Mouse (Mus musculus): ENCODE data around the gene Chn2. TPM values are rescaled to one million over a fixed set of nuclear protein-coding genes. Genes with fewer than 3 reads are reported as not detected.

Chn2 gene
- polyA plus RNA-seq, 1 experiment from 2014 or later, result 16.8 TPM

DNA sequence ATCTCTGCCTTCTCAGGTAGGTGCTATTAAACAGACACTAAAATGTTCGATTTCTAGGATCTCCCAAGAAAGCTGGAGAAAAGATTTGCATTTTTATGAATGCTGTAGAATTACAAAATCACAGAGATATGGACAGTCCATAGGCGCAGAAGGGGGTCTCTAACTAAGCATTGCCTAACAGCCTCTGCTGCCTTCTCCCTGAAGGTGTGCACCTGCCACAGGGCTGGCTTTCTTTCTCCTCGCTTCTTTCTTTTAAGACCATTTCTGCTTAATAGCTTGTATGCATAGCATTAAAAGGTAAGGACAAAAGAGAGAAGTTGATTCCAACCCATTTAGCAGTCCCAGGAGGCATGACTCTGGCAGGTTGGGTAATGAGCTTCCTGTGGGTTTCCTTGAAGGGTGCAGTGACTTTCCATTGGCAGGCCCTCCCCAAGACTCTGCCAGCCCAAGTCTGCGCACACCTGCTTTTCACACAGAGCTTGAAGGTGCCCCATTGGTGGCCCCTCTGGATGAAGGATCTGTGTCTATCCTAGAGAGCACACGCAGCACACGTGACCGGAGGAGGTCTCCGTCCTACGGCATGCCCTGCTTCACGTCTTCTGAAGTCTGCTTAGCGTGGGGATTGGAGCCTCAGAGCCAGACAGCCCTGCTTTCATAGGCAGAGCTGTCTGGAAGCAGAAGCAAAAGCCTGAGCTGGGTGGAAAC, 87.8 kb downstream of the Chn2 start:
- Histone ChIP-seq H3K27ac (no peak overlapping the region), H3K36me3 (ENCODE audit: inconsistent target) (no peaks in the 10 kb centered on the region), H3K4me3 (ENCODE audit: inconsistent target) (no peak overlapping the region), H3K79me2 (ENCODE audit: inconsistent target) (no peaks in the 10 kb centered on the region)
- 39% methylated on average over 11 of the region's 11 CpGs for WGBS (ENCODE audit: missing documents)

DNA sequence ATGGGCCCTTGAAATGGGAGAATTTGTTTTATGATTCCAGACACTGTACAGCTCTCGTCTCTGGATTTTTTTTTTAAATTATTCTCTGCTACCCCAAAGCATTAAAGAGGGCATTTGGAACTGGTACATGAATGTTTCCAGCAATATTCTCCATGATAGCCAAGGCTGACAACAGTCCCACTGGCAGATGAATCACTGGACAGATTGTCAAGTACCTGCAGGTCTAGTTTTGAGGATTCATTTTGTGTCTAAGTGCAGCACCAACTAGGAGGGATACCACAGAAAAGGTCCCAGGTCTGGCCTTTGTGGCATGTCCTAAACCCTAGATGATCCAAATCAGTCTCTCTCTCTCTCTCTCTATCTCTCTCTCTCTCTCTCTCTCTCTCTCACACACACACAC, 89.3 kb downstream of the Chn2 start:
- WGBS (ENCODE audit: missing documents), result 89% methylated on average over 1 of the region's 1 CpGs
- H3K36me3 ChIP-seq (ENCODE audit: inconsistent target), result no peaks in the 10 kb centered on the region
- no peak overlapping the region for H3K27ac ChIP-seq
- no peaks in the 10 kb centered on the region for H3K79me2 ChIP-seq (ENCODE audit: inconsistent target)
- H3K4me3 ChIP-seq (ENCODE audit: inconsistent target), result no peak overlapping the region

DNA sequence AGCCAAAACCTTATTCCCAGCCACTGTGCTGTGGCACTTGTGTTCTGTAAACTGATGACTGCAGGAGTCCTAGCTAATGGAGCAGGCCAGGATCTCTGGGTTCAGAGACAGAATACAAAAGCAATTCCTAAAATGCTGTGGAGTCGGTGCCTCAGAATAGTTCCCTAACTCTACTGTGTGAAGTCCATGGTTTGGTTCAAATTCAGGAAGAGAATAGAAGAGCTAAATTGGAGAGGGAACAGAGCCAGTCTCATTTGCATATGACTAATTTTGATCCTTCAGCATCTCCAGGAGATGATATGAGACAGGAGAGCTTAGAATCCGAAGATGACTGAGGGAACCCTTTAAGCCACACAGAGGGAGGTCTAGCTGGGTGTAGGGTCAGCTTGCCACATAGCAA, 90.2 kb downstream of the Chn2 start:
- WGBS (ENCODE audit: missing documents), result 69% methylated on average over 2 of the region's 2 CpGs

DNA sequence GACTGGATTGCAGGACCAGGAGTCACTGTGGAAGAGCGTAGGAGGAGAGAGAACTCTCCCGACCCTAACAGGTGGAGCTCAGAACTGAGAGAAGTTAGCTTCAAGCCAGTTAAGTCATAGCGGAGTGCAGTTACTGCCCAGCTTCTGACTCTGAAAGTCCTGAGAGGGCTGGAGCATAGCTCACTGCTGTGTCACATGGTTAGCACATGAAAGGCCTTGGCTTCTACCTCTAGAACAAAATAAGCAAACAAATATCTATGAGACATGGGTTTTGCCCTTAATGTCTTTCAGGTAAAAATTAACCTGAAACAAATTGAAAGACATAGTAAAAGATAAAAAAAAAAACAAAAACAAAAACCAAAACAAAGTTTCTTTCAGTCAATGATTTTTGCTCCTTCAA, 91.5 kb downstream of the Chn2 start:
- WGBS (ENCODE audit: missing documents), result 97% methylated on average over 3 of the region's 3 CpGs
- Histone ChIP-seq H3K79me2 (ENCODE audit: inconsistent target) (no peaks in the 10 kb centered on the region), H3K27ac (no peak overlapping the region), H3K4me3 (ENCODE audit: inconsistent target) (no peak overlapping the region), H3K36me3 (ENCODE audit: inconsistent target) (no peaks in the 10 kb centered on the region)

More for the DNA sequence above, 90.2 kb downstream of the Chn2 start:
- no peak overlapping the region for H3K27ac ChIP-seq
- no peaks in the 10 kb centered on the region for H3K36me3 ChIP-seq (ENCODE audit: inconsistent target)
- H3K79me2 ChIP-seq (ENCODE audit: inconsistent target), result no peaks in the 10 kb centered on the region
- H3K4me3 ChIP-seq (ENCODE audit: inconsistent target), result no peak overlapping the region

DNA sequence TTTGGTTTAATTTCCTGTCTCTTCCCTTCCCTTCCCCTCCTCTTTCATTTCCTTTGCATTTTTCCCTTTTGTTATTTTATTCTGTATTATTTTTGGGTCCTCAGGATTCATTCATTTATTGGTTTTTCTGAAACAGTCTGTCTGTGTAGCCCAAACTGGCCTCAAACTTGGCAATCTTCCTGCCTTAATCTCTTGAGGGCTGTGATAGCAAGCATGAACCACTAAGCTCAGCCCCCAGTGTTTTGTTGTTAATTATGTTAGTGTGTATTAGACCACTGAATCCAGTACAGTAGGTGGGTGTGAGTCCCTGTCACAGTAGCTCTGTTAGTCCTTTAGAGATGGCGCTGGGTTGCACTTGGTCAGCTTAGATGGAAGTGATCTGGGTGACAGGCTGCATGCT, 93.2 kb downstream of the Chn2 start:
- Histone ChIP-seq H3K79me2 (ENCODE audit: inconsistent target) (no peaks in the 10 kb centered on the region), H3K36me3 (ENCODE audit: inconsistent target) (no peaks in the 10 kb centered on the region), H3K4me3 (ENCODE audit: inconsistent target) (no peak overlapping the region), H3K27ac (no peak overlapping the region)
- 60% methylated on average over 1 of the region's 1 CpGs for WGBS (ENCODE audit: missing documents)

DNA sequence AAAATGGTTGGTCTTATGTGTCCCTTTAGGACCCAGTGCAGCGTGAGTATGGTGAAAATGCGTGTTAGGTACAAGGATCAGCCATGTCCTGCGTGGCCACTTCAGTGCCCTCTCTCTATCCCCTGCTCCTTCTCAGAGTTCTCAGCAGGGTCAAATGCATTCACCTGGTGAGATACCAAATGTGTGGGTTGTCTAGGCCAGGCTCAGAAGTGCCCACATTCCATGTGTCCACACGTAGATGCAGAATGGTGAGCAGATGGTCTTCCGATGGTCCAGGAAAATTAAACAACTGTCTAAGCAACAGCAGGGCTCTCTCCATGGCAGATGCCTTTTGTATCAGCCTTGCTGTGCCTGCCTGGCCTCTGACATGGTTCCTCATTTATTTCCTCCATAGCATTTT, 93.9 kb downstream of the Chn2 start:
- Histone ChIP-seq H3K36me3 (ENCODE audit: inconsistent target) (no peaks in the 10 kb centered on the region), H3K27ac (no peak overlapping the region), H3K79me2 (ENCODE audit: inconsistent target) (no peaks in the 10 kb centered on the region), H3K4me3 (ENCODE audit: inconsistent target) (no peak overlapping the region)
- 93% methylated on average over 5 of the region's 5 CpGs for WGBS (ENCODE audit: missing documents)

DNA sequence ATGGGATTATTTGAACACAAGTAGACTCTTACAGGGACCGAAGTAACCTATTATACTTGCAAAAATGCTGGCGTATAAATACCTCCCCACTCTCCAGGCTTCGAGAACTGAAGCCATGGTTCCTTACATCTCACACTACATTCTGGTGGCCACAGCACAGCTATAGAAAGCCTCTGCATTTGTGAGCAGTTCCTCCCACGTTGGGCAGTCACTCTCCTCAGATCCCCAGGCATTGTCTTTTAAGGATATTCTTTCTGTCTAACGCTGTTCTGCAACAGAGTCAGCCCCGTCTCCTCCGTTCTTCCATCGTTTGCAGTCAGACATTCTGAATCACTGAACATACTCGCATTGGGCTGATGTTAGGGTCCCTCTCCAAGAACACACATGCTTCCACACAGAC, 98.8 kb downstream of the Chn2 start:
- WGBS (ENCODE audit: missing documents), result 93% methylated on average over 9 of the region's 9 CpGs
- H3K4me3 ChIP-seq (ENCODE audit: inconsistent target), result no peak overlapping the region
- no peak overlapping the region for H3K27ac ChIP-seq
- H3K79me2 ChIP-seq (ENCODE audit: inconsistent target), result no peaks in the 10 kb centered on the region
- H3K36me3 ChIP-seq (ENCODE audit: inconsistent target), result no peaks in the 10 kb centered on the region

DNA sequence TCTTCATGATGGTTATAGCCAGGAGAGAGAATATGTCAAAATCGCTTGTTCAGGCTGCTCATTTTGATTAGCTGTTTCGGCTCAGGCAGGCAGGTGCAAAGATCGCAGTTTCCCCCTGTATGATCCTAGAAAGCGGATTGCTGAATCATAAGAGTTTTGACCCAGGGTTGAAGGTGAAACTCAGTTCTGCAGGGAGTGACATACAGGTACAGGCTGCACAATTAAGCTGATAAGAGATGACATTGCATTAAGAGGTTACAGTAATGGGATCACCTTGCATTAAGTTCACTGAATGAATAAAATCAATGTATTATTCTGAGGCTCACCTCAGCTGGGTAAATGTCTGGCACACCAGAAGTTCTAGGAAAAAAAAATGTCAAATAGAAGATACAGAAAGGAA, 101.1 kb downstream of the Chn2 start:
- Histone ChIP-seq H3K36me3 (ENCODE audit: inconsistent target) (no peaks in the 10 kb centered on the region), H3K27ac (no peak overlapping the region), H3K4me3 (ENCODE audit: inconsistent target) (no peak overlapping the region), H3K79me2 (ENCODE audit: inconsistent target) (no peaks in the 10 kb centered on the region)
- WGBS (ENCODE audit: missing documents), result 93% methylated on average over 4 of the region's 4 CpGs

DNA sequence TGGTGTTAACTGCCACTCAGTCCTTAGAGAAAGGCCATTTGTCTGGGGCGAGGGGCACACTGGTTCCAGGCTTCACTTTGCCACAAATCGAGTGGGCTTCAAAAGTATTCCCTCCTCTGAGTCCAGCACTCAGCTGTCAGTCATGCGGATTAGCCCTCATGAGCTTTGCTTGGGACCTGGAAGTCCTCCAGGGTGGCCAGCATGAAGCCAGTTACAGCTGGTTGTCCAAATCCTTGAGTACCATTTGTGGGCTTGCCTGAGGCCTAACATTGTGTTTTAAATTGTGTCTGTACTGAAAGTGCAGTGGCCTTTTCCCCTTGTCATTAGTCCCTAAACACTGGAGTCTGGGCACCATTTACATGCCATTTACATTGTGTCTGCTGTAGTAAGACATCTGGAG, 101.8 kb downstream of the Chn2 start:
- Histone ChIP-seq H3K79me2 (ENCODE audit: inconsistent target) (no peaks in the 10 kb centered on the region), H3K36me3 (ENCODE audit: inconsistent target) (no peaks in the 10 kb centered on the region), H3K4me3 (ENCODE audit: inconsistent target) (no peak overlapping the region), H3K27ac (no peak overlapping the region)
- WGBS (ENCODE audit: missing documents), result 100% methylated on average over 3 of the region's 3 CpGs

DNA sequence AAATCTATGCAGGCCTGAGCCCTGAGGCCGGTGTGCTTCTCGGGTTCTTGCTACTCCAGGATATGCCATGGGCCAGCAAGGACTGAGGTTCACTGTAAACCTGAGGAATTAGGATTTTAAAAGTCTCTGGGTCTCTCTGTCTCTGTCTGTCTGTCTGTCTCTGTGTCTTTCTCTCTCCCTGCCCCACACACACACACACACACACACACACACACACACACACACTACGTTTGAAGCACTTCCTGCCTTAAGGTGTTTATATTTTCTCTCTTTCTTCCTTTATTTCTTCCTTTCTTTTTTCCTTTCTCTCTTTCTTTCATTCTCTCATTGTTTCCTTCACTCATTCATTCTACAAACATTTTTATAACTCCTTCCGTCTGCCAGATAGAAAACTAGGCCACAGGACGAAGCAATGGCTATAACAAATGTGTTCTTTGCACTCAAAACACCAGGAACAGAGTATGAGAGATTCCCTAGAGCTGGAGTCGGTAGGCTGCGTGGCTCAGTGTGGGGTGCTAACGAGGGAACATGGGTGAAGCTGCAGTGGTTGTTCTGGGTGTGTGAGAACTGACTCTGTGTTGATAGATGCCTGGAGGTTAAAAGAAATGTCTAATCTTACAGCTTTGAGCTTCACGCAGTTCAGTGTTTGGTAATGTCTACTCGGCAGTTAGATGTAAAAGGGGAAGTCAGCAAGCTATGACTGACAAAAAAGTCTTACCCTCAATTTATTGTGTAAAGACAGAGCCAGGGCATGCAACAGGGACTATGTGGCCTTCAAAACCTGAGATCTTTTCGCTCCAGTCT, 103.7 kb downstream of the Chn2 start:
- Histone ChIP-seq H3K27ac (peak overlapping the region; percentile 73), H3K36me3 (ENCODE audit: inconsistent target) (no peaks in the 10 kb centered on the region), H3K4me3 (ENCODE audit: inconsistent target) (no peak overlapping the region), H3K79me2 (ENCODE audit: inconsistent target) (no peaks in the 10 kb centered on the region)
- WGBS (ENCODE audit: missing documents), result 24% methylated on average over 11 of the region's 11 CpGs

DNA sequence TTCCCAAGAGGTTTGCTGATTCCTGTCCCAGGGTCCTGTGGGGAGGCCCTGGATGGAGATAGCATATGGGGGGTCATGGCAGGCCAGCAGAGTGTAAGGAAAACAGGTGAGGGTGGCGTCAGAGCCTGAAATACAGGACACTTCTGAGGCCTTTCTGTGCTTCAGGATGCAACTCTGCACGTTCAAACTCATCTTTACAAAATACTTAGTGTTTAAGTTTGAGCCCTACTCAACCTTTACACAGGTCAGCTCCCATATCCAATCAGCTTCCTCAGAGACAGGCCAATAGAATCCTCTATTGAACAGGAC, 104.3 kb downstream of the Chn2 start:
- Histone ChIP-seq H3K4me3 (ENCODE audit: inconsistent target) (no peak overlapping the region), H3K36me3 (ENCODE audit: inconsistent target) (no peaks in the 10 kb centered on the region), H3K27ac (peak overlapping the region; percentile 73), H3K79me2 (ENCODE audit: inconsistent target) (no peaks in the 10 kb centered on the region)
- WGBS (ENCODE audit: missing documents), result 41% methylated on average over 2 of the region's 2 CpGs

DNA sequence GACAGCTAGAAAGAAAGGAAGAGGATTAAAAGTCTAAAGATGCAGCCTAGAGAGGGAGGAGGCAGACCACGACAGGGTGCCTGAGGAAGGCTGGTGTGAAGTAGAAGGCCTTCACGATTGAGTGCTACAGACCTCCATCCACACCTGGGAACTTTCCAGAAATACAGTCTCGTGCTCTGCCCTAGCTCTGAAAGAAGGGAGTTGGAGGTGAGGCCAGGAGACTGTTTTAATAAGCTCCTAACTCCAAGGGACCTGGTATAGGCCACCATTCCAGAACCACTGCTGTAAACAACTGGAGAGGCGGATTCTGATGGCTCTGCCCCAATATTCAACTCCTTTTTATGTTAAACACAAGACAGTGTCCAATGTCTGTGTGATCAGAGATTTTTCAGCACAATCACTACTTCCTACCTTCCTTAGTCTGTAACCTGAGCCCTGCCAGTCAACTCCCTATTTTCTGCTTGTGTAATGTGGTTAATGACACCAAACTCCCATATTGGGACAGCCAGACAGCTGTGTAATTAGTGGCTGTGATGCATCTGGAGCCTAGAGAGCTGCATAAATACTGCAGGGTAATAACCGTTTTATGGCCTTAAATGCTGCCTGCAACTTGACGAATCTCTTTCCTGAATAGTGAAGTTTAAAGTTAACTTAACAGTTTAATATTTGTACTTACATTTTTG, 109.6 kb downstream of the Chn2 start:
- H3K79me2 ChIP-seq (ENCODE audit: inconsistent target), result no peaks in the 10 kb centered on the region
- 87% methylated on average over 6 of the region's 6 CpGs for WGBS (ENCODE audit: missing documents)
- no peak overlapping the region; the same call in 1 of the 2 replicates for H3K27ac ChIP-seq
- H3K36me3 ChIP-seq (ENCODE audit: inconsistent target), result no peaks in the 10 kb centered on the region
- H3K4me3 ChIP-seq (ENCODE audit: inconsistent target), result no peak overlapping the region

DNA sequence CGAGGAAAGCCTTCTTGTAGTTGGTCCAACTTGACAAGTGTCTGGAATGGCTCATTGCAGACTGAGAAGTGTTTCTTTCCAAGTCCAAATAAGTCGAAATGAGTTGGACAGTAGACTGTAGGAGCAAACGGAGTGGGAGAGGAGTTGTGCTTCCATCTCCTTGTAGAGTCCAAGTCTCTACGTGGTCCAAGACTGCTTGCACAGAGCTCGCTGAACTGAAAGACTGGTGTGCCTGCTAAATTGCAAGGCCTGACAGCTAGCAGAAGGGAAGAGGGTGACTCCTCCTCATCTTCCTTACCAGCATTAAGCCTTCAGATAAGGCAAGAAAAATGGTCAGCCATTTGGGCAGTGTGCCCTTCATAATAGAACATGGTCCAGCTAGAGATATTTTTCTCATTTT, 111.5 kb downstream of the Chn2 start:
- 97% methylated on average over 5 of the region's 5 CpGs for WGBS (ENCODE audit: missing documents)
- H3K36me3 ChIP-seq (ENCODE audit: inconsistent target), result no peaks in the 10 kb centered on the region
- H3K4me3 ChIP-seq (ENCODE audit: inconsistent target), result no peak overlapping the region
- H3K27ac ChIP-seq, result no peak overlapping the region
- no peaks in the 10 kb centered on the region for H3K79me2 ChIP-seq (ENCODE audit: inconsistent target)

DNA sequence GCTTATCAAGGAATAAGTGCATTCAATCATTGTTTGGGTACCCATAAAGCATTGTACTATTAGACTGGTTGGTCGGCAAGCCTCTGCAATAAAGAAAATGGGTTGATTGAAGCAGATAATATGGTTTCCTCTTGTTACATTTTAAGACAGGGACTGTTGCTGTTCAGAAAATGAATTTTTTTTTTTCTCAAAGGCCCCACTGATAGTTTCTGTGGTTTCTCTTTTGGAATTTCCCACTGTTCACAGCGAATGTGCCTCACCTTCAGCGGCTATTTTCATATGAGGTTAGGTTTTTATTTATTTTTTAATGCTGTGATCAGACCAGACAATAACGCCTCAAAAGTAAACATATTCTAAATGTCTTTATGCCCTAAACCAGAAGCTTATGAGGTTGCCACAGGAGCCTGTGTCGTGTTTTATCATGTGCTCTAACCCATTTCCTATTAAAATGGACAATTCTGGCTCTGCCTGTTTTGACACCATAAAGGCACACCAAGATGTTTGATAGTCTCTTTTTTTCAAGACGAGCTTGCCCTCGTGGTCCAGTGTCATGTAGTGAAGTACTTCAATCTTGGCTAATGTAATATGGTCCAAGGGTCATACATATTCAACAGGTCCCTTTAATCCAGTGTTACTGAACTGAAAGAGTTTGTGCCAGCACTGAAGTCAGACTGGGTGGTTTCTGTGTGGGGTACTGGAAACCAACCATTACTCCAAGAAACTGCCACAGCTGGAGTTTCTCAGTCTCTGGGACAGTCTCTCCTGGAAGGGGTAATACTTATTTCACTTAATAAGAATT, 112.3 kb downstream of the Chn2 start:
- no peak overlapping the region for H3K4me3 ChIP-seq (ENCODE audit: inconsistent target)
- 60% methylated on average over 7 of the region's 7 CpGs for WGBS (ENCODE audit: missing documents)
- no peaks in the 10 kb centered on the region for H3K79me2 ChIP-seq (ENCODE audit: inconsistent target)
- no peaks in the 10 kb centered on the region for H3K36me3 ChIP-seq (ENCODE audit: inconsistent target)
- no peak overlapping the region for H3K27ac ChIP-seq
